Mouse (Mus musculus) brain, embryonic 14.5 days (tissue): ENCODE results near the gene Fzd2.

Experiments used
- CTCF ChIP-seq: fragments of 200-500 bp; IDR thresholded peaks from 2 replicates; pipeline ENCODE4 v1.5.1; 2012; ENCODE audit warnings: inconsistent platforms, mild to moderate bottlenecking, moderate library complexity, borderline replicate concordance; ENCODE audit not compliant: insufficient read depth, insufficient read length; ENCODE audit errors: extremely low read depth
- POLR2A ChIP-seq: fragments of 200-500 bp; IDR thresholded peaks from 2 replicates; pipeline ENCODE4 v1.6.1; 2012; ENCODE audit warnings: mild to moderate bottlenecking, inconsistent platforms, borderline replicate concordance; ENCODE audit not compliant: poor library complexity, insufficient read depth, insufficient read length, severe bottlenecking; ENCODE audit errors: extremely low read depth

- TF ChIP-seq CTCF, result no peak
- TF ChIP-seq POLR2A, result no peak
Measured at GRCm38 (mm10) chr11:102586445-102587130, 17.6 kb upstream of the Fzd2 start.
